Mouse (Mus musculus) liver, adult 2 months (tissue): Measurements from ENCODE around the gene Pdzd2.

ENCODE experiments used
- CTCF ChIP-seq: fragments of 200-500 bp; IDR thresholded peaks from 2 replicates; pipeline ENCODE4 v1.5.1; 2011; ENCODE audit warnings: low read depth, low read length, control low read depth
- POLR2A ChIP-seq: fragments of 200-500 bp; IDR thresholded peaks from 2 replicates; pipeline ENCODE4 v1.6.1; 2011; ENCODE audit warnings: low read length, control low read depth; ENCODE audit not compliant: insufficient read depth; ENCODE audit errors: extremely low read depth

DNA sequence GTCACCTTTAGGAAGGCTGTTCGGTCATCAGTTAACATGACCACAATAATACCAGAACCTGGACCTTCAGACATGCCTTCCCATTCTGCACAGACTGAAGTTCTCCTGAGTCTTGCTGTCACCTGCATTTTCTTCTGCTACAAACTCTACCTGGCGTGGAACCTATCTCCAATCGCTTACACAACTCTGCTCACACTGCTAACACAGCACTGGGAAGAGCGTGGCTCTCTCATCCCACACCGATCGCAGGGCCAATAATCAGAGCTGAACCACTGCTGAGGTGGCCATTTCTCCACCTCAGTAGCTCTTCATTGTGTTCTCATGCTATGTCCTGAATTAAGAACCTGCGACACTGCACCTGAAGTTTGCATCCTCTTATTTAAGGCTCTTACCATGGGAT is 111.3 kb downstream of the Pdzd2 start:
- no peak for TF ChIP-seq CTCF
- TF ChIP-seq POLR2A = no peak
